Mouse (Mus musculus) left cerebral cortex, postnatal 14 days (tissue): ENCODE measurements around the gene Dnlz. TPM values are rescaled to one million over a fixed set of nuclear protein-coding genes. Genes with fewer than 3 reads are reported as not detected.

ENCODE experiments used
- DNase-seq, 2 experiments: peaks; one replicate each; pipeline ENCODE4 v3.0.0; 2021 to 2022; ENCODE audit warnings: low spot score in 2 of 2, mixed read lengths in 1 of 2
- intact Hi-C: fragments of 180-260 bp; cut with DNase I; formaldehyde crosslinking; loops from one replicate; pipeline ENCODE4 v1.15.1; 2025
- total RNA-seq, 2 experiments: library from RNA; stranded (reverse); gene quantifications; 2 replicates each; pipeline ENCODE4 v1.2.3; 2021

Gene Dnlz
- total RNA-seq, 2 experiments from 2014 or later: 25.4 to 28.8 TPM

- intact Hi-C loops: no loop called here
Observed at GRCm38 (mm10) chr2:26312812-26313211, 39.1 kb downstream of the Dnlz start.

GRCm38 (mm10) chr2:26311936-26312335, 40.0 kb downstream of the Dnlz start:
- DNase-seq: peak in 1 of 2 experiments; percentile 54
- intact Hi-C loops: no loop called here

More at GRCm38 (mm10) chr2:26312812-26313211, 39.1 kb downstream of the Dnlz start:
- no peak for DNase-seq

GRCm38 (mm10) chr2:26309739-26310138, 42.2 kb downstream of the Dnlz start:
- DNase-seq: no peak
- intact Hi-C loops: no loop called here

- intact Hi-C loops: no loop called here
- DNase-seq: no peak
Observed at GRCm38 (mm10) chr2:26306702-26307101, 45.2 kb downstream of the Dnlz start.

- intact Hi-C loops: no loop called here
- no peak for DNase-seq
Observed at GRCm38 (mm10) chr2:26305555-26305954, 46.4 kb downstream of the Dnlz start.

GRCm38 (mm10) chr2:26304711-26305110, 47.2 kb downstream of the Dnlz start:
- DNase-seq: no peak
- intact Hi-C loops: no loop called here

GRCm38 (mm10) chr2:26302005-26302503, 49.9 kb downstream of the Dnlz start:
- DNase-seq: no peak
- intact Hi-C loops: no loop called here

- intact Hi-C loops: loop anchor here (1.0 kb wide), 1 partner anchor 52 kb away; the partner anchor contains the start of gene Dnlz
- peak; percentile 92 to 94 for DNase-seq
Observed at GRCm38 (mm10) chr2:26300808-26301174, 51.1 kb downstream of the Dnlz start.

- intact Hi-C loops: loop anchor here (1.0 kb wide), 1 partner anchor 52 kb away; the partner anchor contains the start of gene Dnlz
- DNase-seq: peak in 1 of 2 experiments; percentile 31
Observed at GRCm38 (mm10) chr2:26300161-26300807, 51.6 kb downstream of the Dnlz start.

- intact Hi-C loops: no loop called here
- DNase-seq: no peak
Observed at GRCm38 (mm10) chr2:26299336-26299735, 52.6 kb downstream of the Dnlz start.

GRCm38 (mm10) chr2:26298856-26299230, 53.1 kb downstream of the Dnlz start:
- no peak for DNase-seq
- intact Hi-C loops: no loop called here

- DNase-seq: peak; percentile 69 to 89
- intact Hi-C loops: no loop called here
Observed at GRCm38 (mm10) chr2:26298208-26298855, 53.6 kb downstream of the Dnlz start.

Other genes starting within 250 kb of the Dnlz start
- 10 to 100 TPM; 58.1 to 58.8 TPM for gene Nacc2, start 228.9 kb downstream of the Dnlz start, total RNA-seq
- not detected for gene Lhx3, start 143.8 kb downstream of the Dnlz start, total RNA-seq
- gene Qsox2, start 114.6 kb downstream of the Dnlz start, total RNA-seq: 10 to 100 TPM; 22.9 to 23.4 TPM
- 1 to 10 TPM in 1 of 2 experiments, under 1 TPM in 1; 0.59 to 1.5 TPM for gene Ccdc187, start 57.6 kb downstream of the Dnlz start, total RNA-seq
- 10 to 100 TPM; 60.7 to 64.2 TPM for gene Gpsm1, start 36.6 kb downstream of the Dnlz start, total RNA-seq
- gene Card9, start 8.8 kb upstream of the Dnlz start, total RNA-seq: 1 to 10 TPM; 2.4 to 2.8 TPM
- gene Snapc4, start 28.5 kb upstream of the Dnlz start, total RNA-seq: 10 to 100 TPM; 66.3 to 68.0 TPM
- 100 to 1,000 TPM; 172 to 175 TPM for gene Entr1, start 37.2 kb upstream of the Dnlz start, total RNA-seq
- gene Pmpca, start 37.2 kb upstream of the Dnlz start, total RNA-seq: 100 to 1,000 TPM; 116 to 117 TPM
- gene Inpp5e, start 57.1 kb upstream of the Dnlz start, total RNA-seq: 10 to 100 TPM; 18.8 to 20.8 TPM
- 10 to 100 TPM; 42.3 to 45.5 TPM for gene Sec16a, start 93.1 kb upstream of the Dnlz start, total RNA-seq
- gene Notch1, start 164.6 kb upstream of the Dnlz start, total RNA-seq: 10 to 100 TPM; 23.6 to 27.5 TPM
- gene Egfl7, start 227.9 kb upstream of the Dnlz start, total RNA-seq: 10 to 100 TPM; 68.5 to 78.9 TPM
- not detected for gene Gm20532, start 234.5 kb upstream of the Dnlz start, total RNA-seq